Mouse (Mus musculus) liver, postnatal 0 days (tissue): Measurements from ENCODE around the gene Bcorl1.

Experiments
- CTCF ChIP-seq: sonication (generic); IDR thresholded peaks from 2 replicates; pipeline ENCODE4 v1.5.1; 2016; ENCODE audit warnings: antibody characterized with exemption, low read depth
- EP300 ChIP-seq: IDR thresholded peaks from 2 replicates; pipeline ENCODE4 v1.6.1; 2016; ENCODE audit warnings: antibody characterized with exemption, low read depth, mild to moderate bottlenecking

- no peak for TF ChIP-seq EP300
- peak; percentile 29; the same call in 1 of the 2 replicates for TF ChIP-seq CTCF
Measured at GRCm38 (mm10) chrX:48453736-48454494, 112.8 kb downstream of the Bcorl1 start.
